Mouse (Mus musculus): ENCODE data around the gene Tor1b.
"Not testable (repeated sequence)": the region's sequence is repeated elsewhere in the genome, so short reads cannot be mapped to it uniquely, and the experiment has no call there.

Gene Tor1b

GRCm38 (mm10) chr2:30952824-30953490 is at the start of gene Tor1b:
Gene Tor1b (plus strand): TSS chr2:30952959.
- DNase-seq (ENCODE audit: extremely low spot score, low spot score): peak; percentile 88

- DNase-seq (ENCODE audit: extremely low spot score, low spot score): no peak
These were observed 48.5 kb upstream of the Tor1b start for GRCm38 (mm10) chr2:30904231-30904630.

GRCm38 (mm10) chr2:30904991-30905390 is 47.8 kb upstream of the Tor1b start:
- no peak for DNase-seq (ENCODE audit: extremely low spot score, low spot score)

GRCm38 (mm10) chr2:30905906-30906305 is 46.9 kb upstream of the Tor1b start:
- no peak for DNase-seq (ENCODE audit: extremely low spot score, low spot score)

GRCm38 (mm10) chr2:30906641-30907040 is 46.1 kb upstream of the Tor1b start:
- no peak for DNase-seq (ENCODE audit: extremely low spot score, low spot score)

- DNase-seq (ENCODE audit: extremely low spot score, low spot score): no peak
These were observed 40.4 kb upstream of the Tor1b start for GRCm38 (mm10) chr2:30912291-30912773.

- no peak for DNase-seq (ENCODE audit: extremely low spot score, low spot score)
These were observed 39.7 kb upstream of the Tor1b start for GRCm38 (mm10) chr2:30913022-30913421.

- no peak for DNase-seq (ENCODE audit: extremely low spot score, low spot score)
These were observed 37.9 kb upstream of the Tor1b start for GRCm38 (mm10) chr2:30914836-30915235.

- no peak for DNase-seq (ENCODE audit: extremely low spot score, low spot score)
These were observed 37.4 kb upstream of the Tor1b start for GRCm38 (mm10) chr2:30915376-30915775.

GRCm38 (mm10) chr2:30915933-30916332 is 36.8 kb upstream of the Tor1b start:
- DNase-seq (ENCODE audit: extremely low spot score, low spot score): not testable (repeated sequence)

GRCm38 (mm10) chr2:30917649-30918048 is 35.1 kb upstream of the Tor1b start:
- DNase-seq (ENCODE audit: extremely low spot score, low spot score): no peak

GRCm38 (mm10) chr2:30918126-30918525 is 34.6 kb upstream of the Tor1b start:
- no peak for DNase-seq (ENCODE audit: extremely low spot score, low spot score)

- peak; percentile 31 for DNase-seq (ENCODE audit: extremely low spot score, low spot score)
These were observed 33.9 kb upstream of the Tor1b start for GRCm38 (mm10) chr2:30918780-30919329.

GRCm38 (mm10) chr2:30920216-30920615 is 32.5 kb upstream of the Tor1b start:
- DNase-seq (ENCODE audit: extremely low spot score, low spot score): no peak

- no peak for DNase-seq (ENCODE audit: extremely low spot score, low spot score)
These were observed 29.7 kb upstream of the Tor1b start for GRCm38 (mm10) chr2:30923099-30923498.

- no peak for DNase-seq (ENCODE audit: extremely low spot score, low spot score)
These were observed 27.6 kb upstream of the Tor1b start for GRCm38 (mm10) chr2:30925181-30925580.

- no peak for DNase-seq (ENCODE audit: extremely low spot score, low spot score)
These were observed 26.4 kb upstream of the Tor1b start for GRCm38 (mm10) chr2:30926381-30926780.

GRCm38 (mm10) chr2:30927151-30927781 is 25.5 kb upstream of the Tor1b start:
- DNase-seq (ENCODE audit: extremely low spot score, low spot score): no peak

GRCm38 (mm10) chr2:30927844-30928628 is 24.7 kb upstream of the Tor1b start:
- peak; percentile 87 for DNase-seq (ENCODE audit: extremely low spot score, low spot score)

- no peak for DNase-seq (ENCODE audit: extremely low spot score, low spot score)
These were observed 23.8 kb upstream of the Tor1b start for GRCm38 (mm10) chr2:30928893-30929482.

- peak; percentile 64 for DNase-seq (ENCODE audit: extremely low spot score, low spot score)
These were observed 23.2 kb upstream of the Tor1b start, which contains the start of gene Ptges for GRCm38 (mm10) chr2:30929483-30930045. Gene Ptges (minus strand): TSS chr2:30929863.

Data from neural tube, embryonic 10.5 days (tissue).